Mouse (Mus musculus) myocyte (in vitro differentiated cells): Measurements from ENCODE around the gene Fam160b1. TPM values are rescaled to one million over a fixed set of nuclear protein-coding genes. Genes with fewer than 3 reads are reported as not detected.

Source experiments
- H3K27me3 ChIP-seq: one replicate; pipeline ENCODE4 v1.6.1; 2011; ENCODE audit not compliant: control insufficient read depth, insufficient read depth, insufficient read length
- H3K36me3 ChIP-seq: one replicate; pipeline ENCODE4 v1.6.1; 2011; ENCODE audit not compliant: control insufficient read depth, insufficient read depth
- H3K4me2 ChIP-seq: one replicate; pipeline ENCODE4 v1.6.1; 2011; ENCODE audit warnings: low read depth, control low read depth
- H3K4me3 ChIP-seq: one replicate; pipeline ENCODE4 v1.5.1; 2011; ENCODE audit warnings: mild to moderate bottlenecking, control low read depth, moderate library complexity
- H3K79me2 ChIP-seq: one replicate; pipeline ENCODE4 v1.6.1; 2011; ENCODE audit not compliant: control insufficient read depth, insufficient read depth
- H3ac ChIP-seq: one replicate; pipeline ENCODE4 v1.6.1; 2011; ENCODE audit not compliant: control insufficient read depth, insufficient read length
- CEBPB ChIP-seq: IDR thresholded peaks from 2 replicates; pipeline ENCODE4 v1.6.1; 2011; ENCODE audit warnings: mild to moderate bottlenecking, moderate library complexity; ENCODE audit not compliant: poor library complexity, insufficient read depth, severe bottlenecking
- E2F4 ChIP-seq: IDR thresholded peaks from one replicate; pipeline ENCODE4 v1.6.1; 2011; ENCODE audit warnings: mild to moderate bottlenecking, control low read depth, moderate library complexity; ENCODE audit not compliant: insufficient read depth
- MAX ChIP-seq: IDR thresholded peaks from one replicate; pipeline ENCODE4 v1.6.1; 2011; ENCODE audit warnings: low read depth, mild to moderate bottlenecking, control low read depth
- MYOD1 ChIP-seq, 3 experiments: IDR thresholded peaks; one replicate each; pipeline ENCODE4 v1.6.1; 2011; ENCODE audit warnings: control low read depth in 2 of 3, low read depth in 2 of 3, mild to moderate bottlenecking in 2 of 3, moderate library complexity in 1 of 3; ENCODE audit not compliant: insufficient read length in 2 of 3, control insufficient read depth in 1 of 3
- MYOG ChIP-seq, 3 experiments: IDR thresholded peaks; one replicate each; pipeline ENCODE4 v1.6.1; 2011; ENCODE audit warnings: control low read depth in 2 of 3, low read depth in 2 of 3, mild to moderate bottlenecking in 2 of 3; ENCODE audit not compliant: insufficient read length in 2 of 3, control insufficient read depth in 1 of 3, insufficient read depth in 1 of 3
- POLR2A ChIP-seq: IDR thresholded peaks from one replicate; pipeline ENCODE4 v1.6.1; 2011; ENCODE audit warnings: low read depth, mild to moderate bottlenecking, control low read depth, moderate library complexity; ENCODE audit not compliant: insufficient read length
- POLR2AphosphoS2 ChIP-seq: IDR thresholded peaks from one replicate; pipeline ENCODE4 v1.6.1; 2011; ENCODE audit warnings: low read depth, control low read depth; ENCODE audit not compliant: insufficient read length
- REST ChIP-seq: IDR thresholded peaks from one replicate; pipeline ENCODE4 v1.6.1; 2011; ENCODE audit warnings: mild to moderate bottlenecking, control low read depth, moderate library complexity; ENCODE audit not compliant: insufficient read depth, insufficient read length
- SRF ChIP-seq: IDR thresholded peaks from one replicate; pipeline ENCODE4 v1.6.1; 2011; ENCODE audit warnings: low read depth; ENCODE audit not compliant: control insufficient read depth, insufficient read length
- TCF12 ChIP-seq: IDR thresholded peaks from one replicate; pipeline ENCODE4 v1.6.1; 2011; ENCODE audit warnings: mild to moderate bottlenecking, control low read depth; ENCODE audit not compliant: poor library complexity, insufficient read depth, severe bottlenecking
- TCF3 ChIP-seq: IDR thresholded peaks from one replicate; pipeline ENCODE4 v1.6.1; 2011; ENCODE audit warnings: low read depth, control low read depth; ENCODE audit not compliant: insufficient read length
- USF1 ChIP-seq: IDR thresholded peaks from one replicate; pipeline ENCODE4 v1.6.1; 2011; ENCODE audit warnings: low read depth, mild to moderate bottlenecking, control low read depth, moderate library complexity
- polyA plus RNA-seq: library from polyadenylated mRNA; unstranded; fragments of >200 nt; fragmentation: generic; extraction: Trizol; gene quantifications from one replicate; pipeline ENCODE4 v1.2.1, GENCODE M21; 2012; ENCODE audit warnings: missing spikeins

Fam160b1 gene
- polyA plus RNA-seq, 1 experiment, result 7.1 TPM

GRCm38 (mm10) chr19:57426841-57427240 lies 66.4 kb downstream of the Fam160b1 start:
- no peaks in the 10 kb centered on the region for H3K79me2 ChIP-seq
- H3K36me3 ChIP-seq, result no peaks in the 10 kb centered on the region
- no peak overlapping the region for H3K4me3 ChIP-seq
- H3K27me3 ChIP-seq, result peaks cover 11% of the 10 kb centered on the region
- H3K4me2 ChIP-seq, result no peak overlapping the region
- H3ac ChIP-seq, result no peak overlapping the region
- TF ChIP-seq E2F4 (no peak), TCF12 (no peak), USF1 (no peak), POLR2A (no peak), MAX (no peak), REST (no peak), SRF (no peak), TCF3 (no peak), MYOG (IDR thresholded peaks at IDR 0.05; ENCODE audit: control insufficient read depth in 1 of 3, insufficient read depth in 1 of 3, insufficient read length in 2 of 3, low read depth in 2 of 3) (no peak), CEBPB (no peak)

GRCm38 (mm10) chr19:57427756-57428438 lies 67.4 kb downstream of the Fam160b1 start:
- Histone ChIP-seq H3K27me3 (peaks cover 7% of the 10 kb centered on the region), H3K79me2 (no peaks in the 10 kb centered on the region), H3K4me2 (no peak overlapping the region), H3K4me3 (no peak overlapping the region), H3ac (no peak overlapping the region), H3K36me3 (no peaks in the 10 kb centered on the region)
- TF ChIP-seq TCF3, result no peak
- TF ChIP-seq SRF, result no peak
- TF ChIP-seq MYOD1 (IDR thresholded peaks at IDR 0.05; ENCODE audit: control insufficient read depth in 1 of 3, insufficient read length in 2 of 3, low read depth in 2 of 3), result no peak
- TF ChIP-seq MAX, result no peak
- no peak for TF ChIP-seq E2F4
- TF ChIP-seq REST, result no peak
- TF ChIP-seq USF1, result no peak
- no peak for TF ChIP-seq POLR2A
- no peak for TF ChIP-seq POLR2AphosphoS2
- no peak for TF ChIP-seq CEBPB
- no peak for TF ChIP-seq MYOG (IDR thresholded peaks at IDR 0.05; ENCODE audit: control insufficient read depth in 1 of 3, insufficient read depth in 1 of 3, insufficient read length in 2 of 3, low read depth in 2 of 3)
- TF ChIP-seq TCF12, result no peak

GRCm38 (mm10) chr19:57428641-57429040 lies 68.2 kb downstream of the Fam160b1 start:
- Histone ChIP-seq H3K79me2 (no peaks in the 10 kb centered on the region), H3ac (no peak overlapping the region), H3K4me3 (no peak overlapping the region), H3K4me2 (no peak overlapping the region), H3K27me3 (peaks cover 6% of the 10 kb centered on the region), H3K36me3 (no peaks in the 10 kb centered on the region)
- TF ChIP-seq CEBPB, result no peak
- no peak for TF ChIP-seq TCF12
- TF ChIP-seq MYOD1 (IDR thresholded peaks at IDR 0.05; ENCODE audit: control insufficient read depth in 1 of 3, insufficient read length in 2 of 3, low read depth in 2 of 3), result no peak
- TF ChIP-seq TCF3, result no peak
- no peak for TF ChIP-seq POLR2AphosphoS2
- no peak for TF ChIP-seq MYOG (IDR thresholded peaks at IDR 0.05; ENCODE audit: control insufficient read depth in 1 of 3, insufficient read depth in 1 of 3, insufficient read length in 2 of 3, low read depth in 2 of 3)
- no peak for TF ChIP-seq USF1
- TF ChIP-seq MAX, result no peak
- TF ChIP-seq E2F4, result no peak
- no peak for TF ChIP-seq POLR2A
- TF ChIP-seq SRF, result no peak
- no peak for TF ChIP-seq REST

- no peak overlapping the region for H3K4me2 ChIP-seq
- H3ac ChIP-seq, result no peak overlapping the region
- no peak overlapping the region for H3K4me3 ChIP-seq
- no peaks in the 10 kb centered on the region for H3K79me2 ChIP-seq
- no peaks in the 10 kb centered on the region for H3K36me3 ChIP-seq
- no peak for TF ChIP-seq E2F4
- TF ChIP-seq MYOD1 (IDR thresholded peaks at IDR 0.05; ENCODE audit: control insufficient read depth in 1 of 3, insufficient read length in 2 of 3, low read depth in 2 of 3), result no peak
- TF ChIP-seq SRF, result no peak
- TF ChIP-seq REST, result no peak
- no peak for TF ChIP-seq CEBPB
- TF ChIP-seq USF1, result no peak
- TF ChIP-seq MYOG (IDR thresholded peaks at IDR 0.05; ENCODE audit: control insufficient read depth in 1 of 3, insufficient read depth in 1 of 3, insufficient read length in 2 of 3, low read depth in 2 of 3), result no peak
- TF ChIP-seq MAX, result no peak
- TF ChIP-seq POLR2AphosphoS2, result no peak
- no peak for TF ChIP-seq TCF12
- no peak for TF ChIP-seq TCF3
- no peak for TF ChIP-seq POLR2A
- H3K27me3 ChIP-seq, result peaks cover 6% of the 10 kb centered on the region
Measured at GRCm38 (mm10) chr19:57429926-57430325, 69.4 kb downstream of the Fam160b1 start.
